Mouse (Mus musculus): Measurements from ENCODE around the gene Lrig2.

GRCm38 (mm10) chr3:104424346-104424745 lies 87.4 kb downstream of the Lrig2 start:
- TF ChIP-seq ZC3H11A (IDR thresholded peaks at IDR 0.05; ENCODE audit: borderline replicate concordance, low read depth, low read length) (no peak), HCFC1 (IDR thresholded peaks at IDR 0.05; ENCODE audit: borderline replicate concordance, insufficient read depth, low read length) (no peak)
